Mouse (Mus musculus) kidney, postnatal 4 days (tissue): Measurements from ENCODE around the gene Peak1.

Experiments used
- DNase-seq, 2 experiments: peaks; one replicate each; pipeline ENCODE4 v3.0.0; 2021; ENCODE audit warnings: mixed read lengths in 2 of 2

Gene Peak1

GRCm38 (mm10) chr9:56180118-56180781, 237.6 kb downstream of the Peak1 start:
- DNase-seq: no peak

GRCm38 (mm10) chr9:56179416-56180117, 238.3 kb downstream of the Peak1 start:
- peak; percentile 54 to 64 for DNase-seq

GRCm38 (mm10) chr9:56177354-56177753, 240.5 kb downstream of the Peak1 start:
- no peak for DNase-seq

DNA sequence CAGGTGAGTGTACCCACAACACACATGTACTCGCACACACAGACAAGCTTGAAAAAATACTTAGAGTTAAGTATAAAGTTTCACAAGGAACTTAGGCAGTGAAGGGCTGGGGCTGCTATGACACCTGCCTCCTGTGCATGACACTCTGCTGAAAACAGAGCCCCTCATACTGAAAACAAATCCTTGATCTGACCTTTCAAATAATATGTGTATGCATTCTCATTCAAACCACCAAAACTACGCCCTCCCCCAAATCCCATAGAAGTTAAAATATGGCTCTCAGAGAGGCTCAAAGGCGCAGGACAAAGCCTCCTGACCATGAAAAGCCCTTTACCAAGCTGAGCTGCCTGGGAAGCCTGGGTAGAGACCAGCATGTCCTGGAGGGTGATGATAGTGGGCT, 242.6 kb downstream of the Peak1 start:
- no peak for DNase-seq

DNA sequence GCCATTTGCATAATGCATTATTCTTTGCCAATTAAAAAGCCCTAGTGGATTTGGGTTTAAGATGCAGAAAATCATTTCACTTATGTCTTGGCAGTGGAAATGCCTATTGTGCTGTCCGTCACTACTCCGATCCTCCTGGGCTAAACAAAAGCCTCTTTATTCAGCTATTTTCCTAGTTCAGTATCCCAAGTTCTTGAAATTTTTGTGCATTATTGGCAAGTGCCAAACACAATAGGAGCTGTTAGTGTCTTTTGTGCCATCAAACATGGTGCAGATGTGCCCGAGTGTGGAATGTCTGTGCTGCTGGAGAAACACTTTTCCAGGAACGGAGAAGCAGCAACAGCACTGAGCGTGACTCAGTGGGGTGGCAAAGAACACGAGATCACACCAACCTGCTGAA, 250.2 kb downstream of the Peak1 start:
- DNase-seq: no peak

DNA sequence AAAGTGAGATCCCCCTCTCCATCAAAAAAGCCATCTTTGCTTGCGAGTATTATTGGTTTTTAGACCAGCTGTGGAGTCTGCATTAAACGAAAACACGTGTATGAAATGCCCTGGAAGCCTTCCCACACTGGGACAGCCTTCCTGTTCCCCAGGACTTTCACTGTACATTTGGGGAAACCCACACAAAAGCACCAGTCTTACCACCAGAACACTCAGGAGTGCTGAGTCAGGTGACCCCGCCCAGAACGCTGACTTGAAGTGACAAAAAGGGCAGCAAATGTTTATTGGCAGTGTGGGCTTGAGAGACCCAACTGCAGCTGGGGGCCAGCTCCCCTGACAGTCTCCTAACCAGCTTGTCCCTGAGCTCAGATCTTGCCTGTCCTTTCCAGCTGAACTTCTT, 251.7 kb downstream of the Peak1 start:
- DNase-seq: no peak

GRCm38 (mm10) chr9:56165377-56165776, 252.5 kb downstream of the Peak1 start, which contains the start of gene Tspan3:
Gene Tspan3, minus strand, starts transcription at chr9:56165477.
- DNase-seq: no peak

- peak; percentile 92 to 95 for DNase-seq
These were observed 257.3 kb downstream of the Peak1 start for GRCm38 (mm10) chr9:56160341-56161141.

- DNase-seq: no peak
These were observed 258.4 kb downstream of the Peak1 start for GRCm38 (mm10) chr9:56159456-56159855.

DNA sequence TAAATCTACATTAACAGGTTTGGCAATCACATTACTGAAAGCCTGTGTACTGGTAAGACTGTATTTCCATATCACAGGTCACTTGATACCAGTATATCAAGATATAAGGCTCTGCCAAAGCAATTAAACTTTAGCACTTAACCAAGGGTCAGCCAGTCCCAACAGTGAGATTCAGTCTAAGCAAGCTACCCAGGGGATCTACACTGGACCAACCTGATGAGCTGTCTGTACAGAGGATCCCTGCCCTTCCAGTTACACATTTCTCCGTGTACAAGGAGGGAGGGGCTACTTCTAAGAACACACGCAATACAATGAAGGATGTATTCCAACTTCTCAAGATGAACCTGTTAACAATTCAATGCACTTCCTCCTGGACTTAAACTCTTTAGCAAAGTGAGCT, 259.8 kb downstream of the Peak1 start:
- DNase-seq: no peak

GRCm38 (mm10) chr9:56154572-56154971, 263.3 kb downstream of the Peak1 start:
- DNase-seq: no peak

GRCm38 (mm10) chr9:56152482-56153007, 265.3 kb downstream of the Peak1 start:
- no peak for DNase-seq

GRCm38 (mm10) chr9:56151745-56152481, 266.0 kb downstream of the Peak1 start:
- DNase-seq: peak; percentile 25 to 43
